Mouse (Mus musculus) heart, embryonic 14.5 days (tissue): Measurements from ENCODE around the gene Gdpd4. TPM values are rescaled to one million over a fixed set of nuclear protein-coding genes. Genes with fewer than 3 reads are reported as not detected.

Source experiments
- ATAC-seq: fragments of 200-750 bp; cut with Nextera tagmentation; 2 replicates; pipeline ENCODE4 v1.8.0; 2017; ENCODE audit warnings: low read depth, moderate TSS enrichment; ENCODE audit not compliant: insufficient number of reproducible peaks, insufficient read depth, low FRiP score
- H3K27ac ChIP-seq, 2 experiments: fragments of 200-500 bp in 1 of 2; fragments of 300-500 bp in 1 of 2; sonication (generic) in 1 of 2; replicated peaks in 1 of 2; 2 replicates each; pipeline ENCODE4 v1.5.1; 2012 to 2014; ENCODE audit warnings: low read depth in 2 of 2, low read length in 2 of 2, control low read depth in 1 of 2, mild to moderate bottlenecking in 1 of 2, mixed read lengths in 1 of 2; ENCODE audit not compliant: control insufficient read depth in 1 of 2, insufficient read depth in 1 of 2
- H3K27me3 ChIP-seq: fragments of 300-500 bp; sonication (generic); 2 replicates; pipeline ENCODE4 v1.6.1; 2014; ENCODE audit warnings: mild to moderate bottlenecking, low read length, control low read depth; ENCODE audit not compliant: control insufficient read depth, insufficient read depth
- H3K36me3 ChIP-seq: fragments of 300-500 bp; sonication (generic); 2 replicates; pipeline ENCODE4 v1.6.1; 2014; ENCODE audit warnings: mild to moderate bottlenecking, control low read depth, low read length, mixed read lengths; ENCODE audit not compliant: control insufficient read depth, insufficient read depth
- H3K4me1 ChIP-seq, 2 experiments: fragments of 200-500 bp in 1 of 2; fragments of 300-500 bp in 1 of 2; sonication (generic) in 1 of 2; 2 replicates each; pipeline ENCODE4 v1.6.1; 2012 to 2014; ENCODE audit warnings: low read length in 2 of 2, control low read depth in 1 of 2, mixed read lengths in 1 of 2; ENCODE audit not compliant: control insufficient read depth in 2 of 2, insufficient read depth in 2 of 2
- H3K4me2 ChIP-seq: fragments of 300-500 bp; sonication (generic); 2 replicates; pipeline ENCODE4 v1.6.1; 2014; ENCODE audit warnings: mild to moderate bottlenecking, low read length
- H3K4me3 ChIP-seq, 2 experiments: fragments of 200-500 bp in 1 of 2; fragments of 300-500 bp in 1 of 2; sonication (generic) in 1 of 2; 2 replicates each; pipeline ENCODE4 v1.5.1; 2012 to 2014; ENCODE audit warnings: low read length in 2 of 2, mild to moderate bottlenecking in 2 of 2, control low read depth in 1 of 2, low read depth in 1 of 2, moderate library complexity in 1 of 2; ENCODE audit not compliant: control insufficient read depth in 1 of 2, insufficient read depth in 1 of 2
- H3K9ac ChIP-seq: fragments of 300-500 bp; sonication (generic); 2 replicates; pipeline ENCODE4 v1.6.1; 2014; ENCODE audit warnings: mild to moderate bottlenecking, low read length
- H3K9me3 ChIP-seq: fragments of 300-500 bp; sonication (generic); 2 replicates; pipeline ENCODE4 v1.6.1; 2016; ENCODE audit warnings: low read length, control low read depth; ENCODE audit not compliant: control insufficient read depth
- WGBS: fragments of 180-500 bp; shearing (Covaris S2); extraction: QIAGEN DNeasy Blood & Tissue Kit; methylation state at CpG from one replicate; pipeline ENCODE4 v1.1.7; 2014; 5-methylcytosine and 5-hydroxymethylcytosine counted together
- polyA plus RNA-seq: library from polyadenylated mRNA; unstranded; fragments of >200 nt; fragmentation: Nextera tagmentation; extraction: Ambion mirVana; gene quantifications from 2 replicates; pipeline ENCODE4 v1.2.1, GENCODE M21; 2014

Gene Gdpd4
- polyA plus RNA-seq, 1 experiment from 2014 or later, result not detected

DNA sequence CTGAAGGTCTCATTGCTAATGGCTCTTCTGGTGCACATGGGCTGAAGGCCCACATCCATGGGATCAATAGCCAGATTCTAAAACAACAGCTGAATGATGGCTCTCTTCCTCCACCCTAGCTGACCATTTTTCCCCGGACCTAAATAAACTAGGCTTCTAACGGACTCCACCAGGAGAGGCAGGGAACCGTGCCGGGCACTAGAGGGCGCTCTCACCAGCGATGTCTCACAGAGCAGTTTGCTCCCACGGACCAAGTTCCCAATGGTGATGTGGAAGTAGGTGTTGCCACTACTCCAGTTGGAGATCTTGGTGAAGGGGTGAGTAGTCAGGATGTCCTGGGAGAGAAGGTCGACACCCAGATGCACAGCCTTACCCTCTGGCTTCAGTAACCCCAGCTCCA lies 132.2 kb downstream of the Gdpd4 start:
- H3K27me3 ChIP-seq, result no peaks in the 10 kb centered on the region
- no peak overlapping the region for H3K4me3 ChIP-seq
- H3K9ac ChIP-seq, result no peak overlapping the region
- no peaks in the 10 kb centered on the region for H3K4me1 ChIP-seq
- no peaks in the 10 kb centered on the region for H3K9me3 ChIP-seq
- no peaks in the 10 kb centered on the region for H3K36me3 ChIP-seq
- WGBS, result 21% methylated on average over 8 of the region's 8 CpGs
- ATAC-seq, result no peak
- no peak overlapping the region for H3K4me2 ChIP-seq
- no peak overlapping the region for H3K27ac ChIP-seq

DNA sequence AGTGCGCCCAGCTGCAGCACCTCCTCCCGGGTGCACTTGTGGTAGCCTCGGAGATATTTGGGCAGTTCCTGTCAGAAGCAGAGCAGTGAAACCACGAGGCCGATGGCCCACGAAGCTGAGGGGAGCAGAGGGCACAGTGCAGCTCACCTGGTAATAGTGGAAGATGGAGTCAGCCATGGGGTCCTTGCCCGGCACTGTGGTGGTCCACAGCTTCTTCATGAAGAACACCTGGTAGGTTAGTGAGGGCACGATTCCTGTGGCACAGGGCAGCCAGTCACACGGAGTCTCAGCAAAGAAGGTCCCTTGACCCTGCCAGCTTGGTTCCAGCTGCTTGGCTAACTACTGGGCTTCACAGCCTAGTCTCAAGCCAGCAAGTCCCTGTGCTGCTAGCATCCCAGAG lies 134.7 kb downstream of the Gdpd4 start:
- no peak overlapping the region for H3K27ac ChIP-seq
- H3K36me3 ChIP-seq, result no peaks in the 10 kb centered on the region
- no peak overlapping the region for H3K4me2 ChIP-seq
- H3K4me3 ChIP-seq, result no peak overlapping the region
- H3K27me3 ChIP-seq, result no peaks in the 10 kb centered on the region
- H3K9ac ChIP-seq, result no peak overlapping the region
- no peak for ATAC-seq
- H3K4me1 ChIP-seq, result no peaks in the 10 kb centered on the region
- H3K9me3 ChIP-seq, result no peaks in the 10 kb centered on the region
- 81% methylated on average over 9 of the region's 9 CpGs for WGBS

DNA sequence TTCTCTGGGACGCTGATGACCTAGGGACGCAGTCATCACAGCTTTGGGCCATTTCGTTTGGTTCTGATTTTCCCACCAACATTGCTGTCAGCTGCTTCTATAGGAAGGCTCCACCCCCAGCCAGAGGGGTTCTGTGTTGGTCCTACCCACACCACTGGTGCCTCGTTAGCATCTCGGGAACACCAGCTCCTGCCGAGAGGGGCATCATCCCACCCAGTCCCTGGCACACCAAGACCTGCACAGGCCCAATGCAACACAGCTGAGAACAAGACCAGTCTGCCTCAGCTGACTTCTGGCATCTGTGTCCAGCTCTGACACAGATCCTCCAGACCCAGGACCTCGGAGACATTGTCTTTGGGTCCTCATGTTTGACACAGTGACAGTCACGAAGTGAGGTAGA lies 135.2 kb downstream of the Gdpd4 start:
- no peak for ATAC-seq
- no peaks in the 10 kb centered on the region for H3K4me1 ChIP-seq
- H3K27me3 ChIP-seq, result no peaks in the 10 kb centered on the region
- no peak overlapping the region for H3K27ac ChIP-seq
- no peak overlapping the region for H3K9ac ChIP-seq
- no peak overlapping the region for H3K4me3 ChIP-seq
- WGBS, result 88% methylated on average over 8 of the region's 8 CpGs
- H3K36me3 ChIP-seq, result no peaks in the 10 kb centered on the region
- no peaks in the 10 kb centered on the region for H3K9me3 ChIP-seq
- no peak overlapping the region for H3K4me2 ChIP-seq

DNA sequence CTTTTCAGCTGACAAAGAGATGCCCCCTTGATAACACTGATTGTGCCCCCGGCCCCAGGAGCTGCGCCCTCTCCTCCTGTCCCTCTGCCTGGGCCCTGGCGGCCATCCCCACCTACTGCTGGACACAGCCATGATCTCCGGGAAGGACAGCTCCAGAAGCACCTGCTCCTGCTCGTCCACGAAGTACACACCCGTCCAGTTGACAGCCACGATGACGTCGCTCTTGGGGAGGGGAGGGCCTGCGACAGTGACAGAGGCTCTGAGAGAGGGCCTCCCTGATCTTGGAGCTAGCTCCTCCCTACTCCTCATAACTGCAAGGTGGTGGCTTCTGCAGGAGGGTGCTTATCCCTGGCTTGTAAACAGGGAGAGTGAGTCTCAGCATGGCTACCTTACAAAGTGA lies 146.5 kb downstream of the Gdpd4 start:
- no peak overlapping the region for H3K4me3 ChIP-seq
- no peaks in the 10 kb centered on the region for H3K9me3 ChIP-seq
- H3K36me3 ChIP-seq, result 0 out of 2 replicates have a peak, but pooled peaks cover 18% of the 10 kb centered on the region
- no peak overlapping the region for H3K27ac ChIP-seq
- no peak overlapping the region for H3K4me2 ChIP-seq
- no peaks in the 10 kb centered on the region for H3K27me3 ChIP-seq
- ATAC-seq, result no peak
- no peaks in the 10 kb centered on the region for H3K4me1 ChIP-seq
- no peak overlapping the region for H3K9ac ChIP-seq
- WGBS, result 59% methylated on average over 11 of the region's 11 CpGs

DNA sequence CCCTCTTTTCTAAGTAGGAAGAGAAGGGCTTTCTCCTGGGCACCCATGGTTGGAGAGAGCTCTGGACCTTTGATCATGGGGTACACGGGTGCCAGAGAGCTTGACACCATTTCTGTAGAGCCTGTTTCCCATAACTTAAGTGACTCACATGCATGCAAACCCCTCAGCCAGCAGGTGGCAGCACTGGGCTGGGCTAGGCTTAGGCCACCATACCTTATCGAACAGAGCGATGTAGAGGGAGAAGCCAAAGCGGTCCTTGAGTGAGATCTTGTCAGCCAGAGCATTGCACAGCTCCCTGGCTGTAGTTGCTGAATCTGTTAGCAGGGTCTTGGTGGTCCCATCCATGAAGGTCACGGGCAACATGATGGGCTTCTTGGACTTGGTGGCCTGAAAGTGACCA lies 151.9 kb downstream of the Gdpd4 start:
- Histone ChIP-seq H3K27me3 (no peaks in the 10 kb centered on the region), H3K27ac (no peak overlapping the region), H3K4me2 (no peak overlapping the region), H3K4me1 (no peaks in the 10 kb centered on the region), H3K4me3 (no peak overlapping the region), H3K36me3 (0 out of 2 replicates have a peak, but pooled peaks cover 14% of the 10 kb centered on the region), H3K9ac (no peak overlapping the region), H3K9me3 (no peaks in the 10 kb centered on the region)
- ATAC-seq, result no peak
- 26% methylated on average over 5 of the region's 5 CpGs for WGBS

DNA sequence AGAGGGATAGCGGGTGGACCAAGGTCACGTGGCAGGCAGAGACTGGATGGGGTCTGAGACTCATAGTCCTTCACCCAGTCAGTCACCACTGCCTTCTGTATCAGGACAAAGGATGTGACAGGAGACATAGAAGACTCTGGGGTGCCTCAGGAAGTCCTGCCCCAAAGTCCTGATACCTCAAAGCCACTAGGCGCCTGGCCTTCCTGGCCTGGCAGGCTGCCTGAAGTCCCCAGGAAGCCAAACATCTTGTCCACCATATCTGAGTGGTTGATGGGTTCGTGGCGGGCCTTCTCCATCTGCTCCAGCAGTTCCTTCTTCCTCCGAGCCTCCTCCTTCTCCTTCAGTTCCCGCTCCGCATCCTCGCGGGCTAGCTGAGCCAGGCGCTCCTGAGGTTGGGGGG lies 157.7 kb downstream of the Gdpd4 start:
- H3K4me1 ChIP-seq, result peaks cover 0 to 2% of the 10 kb centered on the region in 2 experiments; a peak in 2 of 4 replicates
- no peak overlapping the region for H3K4me3 ChIP-seq
- H3K27me3 ChIP-seq, result no peaks in the 10 kb centered on the region
- no peak overlapping the region for H3K4me2 ChIP-seq
- 0 out of 2 replicates have a peak, but pooled peaks cover 15% of the 10 kb centered on the region for H3K36me3 ChIP-seq
- no peak overlapping the region for H3K27ac ChIP-seq
- H3K9ac ChIP-seq, result no peak overlapping the region
- 78% methylated on average over 11 of the region's 11 CpGs for WGBS
- no peaks in the 10 kb centered on the region for H3K9me3 ChIP-seq
- ATAC-seq, result no peak

DNA sequence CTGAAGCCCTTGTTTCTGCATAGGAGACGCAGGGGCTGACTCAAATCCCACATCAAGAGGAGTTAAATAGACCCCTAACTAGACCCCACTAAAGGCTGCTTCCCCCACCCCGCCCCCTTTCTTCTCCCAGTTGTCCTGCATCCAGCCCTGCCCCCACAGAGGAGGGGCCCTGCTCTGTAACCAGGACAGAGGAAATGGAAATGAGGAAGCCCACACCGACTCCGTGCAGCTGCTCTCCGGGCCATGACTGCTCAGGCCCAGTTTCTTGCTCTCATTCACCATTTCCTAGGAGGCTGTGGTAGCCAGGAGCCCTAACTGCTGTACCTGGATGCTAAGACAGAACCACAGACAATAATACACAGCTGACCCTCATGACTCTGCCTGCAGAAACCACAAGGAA lies 162.6 kb downstream of the Gdpd4 start:
- peak overlapping the region in 1 of 2 experiments; percentile 55; a peak in 1 of 4 replicates for H3K27ac ChIP-seq
- peaks cover 9 to 17% of the 10 kb centered on the region in 2 experiments; a peak in 3 of 4 replicates for H3K4me1 ChIP-seq
- 0 out of 2 replicates have a peak, but pooled peaks cover 9% of the 10 kb centered on the region for H3K36me3 ChIP-seq
- 30% methylated on average over 5 of the region's 5 CpGs for WGBS
- H3K9me3 ChIP-seq, result no peaks in the 10 kb centered on the region
- H3K27me3 ChIP-seq, result no peaks in the 10 kb centered on the region
- ATAC-seq, result no peak
- no peak overlapping the region for H3K9ac ChIP-seq
- H3K4me2 ChIP-seq, result no peak overlapping the region
- no peak overlapping the region for H3K4me3 ChIP-seq
